Mouse (Mus musculus) intestine, embryonic 14.5 days (tissue): Measurements from ENCODE around the gene Olfr1410. TPM values are rescaled to one million over a fixed set of nuclear protein-coding genes. Genes with fewer than 3 reads are reported as not detected.
A peak's percentile ranks its signal among the peaks of the same experiment; 100 is the strongest.

Experiments used
- ATAC-seq: fragments of 200-750 bp; cut with Nextera tagmentation; replicated peaks from 2 replicates; pipeline ENCODE4 v1.8.0; 2017; ENCODE audit warnings: low read depth, moderate number of reproducible peaks, moderate TSS enrichment, moderate library complexity; ENCODE audit not compliant: low FRiP score, low TSS enrichment
- DNase-seq: peaks from one replicate; pipeline ENCODE4 v3.0.0-alpha.2; 2018; ENCODE audit warnings: low spot score
- H3K27ac ChIP-seq: fragments of 300-500 bp; sonication (generic); 2 replicates; pipeline ENCODE4 v1.5.1; 2014; ENCODE audit warnings: low read depth, mild to moderate bottlenecking, control low read depth
- H3K27me3 ChIP-seq: fragments of 300-500 bp; sonication (generic); replicated peaks from 2 replicates; pipeline ENCODE4 v1.6.1; 2014; ENCODE audit warnings: low read length, control low read depth; ENCODE audit not compliant: control insufficient read depth, insufficient read depth
- H3K36me3 ChIP-seq: fragments of 300-500 bp; sonication (generic); 2 replicates; pipeline ENCODE4 v1.6.1; 2014; ENCODE audit warnings: low read length, control low read depth; ENCODE audit not compliant: control insufficient read depth, insufficient read depth
- H3K4me1 ChIP-seq: fragments of 300-500 bp; sonication (generic); replicated peaks from 2 replicates; pipeline ENCODE4 v1.6.1; 2014; ENCODE audit warnings: low read length, control low read depth, mixed read lengths; ENCODE audit not compliant: control insufficient read depth, insufficient read depth
- H3K4me2 ChIP-seq: fragments of 300-500 bp; sonication (generic); 2 replicates; pipeline ENCODE4 v1.6.1; 2014; ENCODE audit warnings: low read length
- H3K4me3 ChIP-seq: fragments of 300-500 bp; sonication (generic); 2 replicates; pipeline ENCODE4 v1.5.1; 2014; ENCODE audit warnings: low read depth, low read length, control low read depth, mixed read lengths
- H3K9ac ChIP-seq: fragments of 300-500 bp; sonication (generic); 2 replicates; pipeline ENCODE4 v1.6.1; 2014; ENCODE audit warnings: mild to moderate bottlenecking, low read length
- H3K9me3 ChIP-seq: fragments of 300-500 bp; sonication (generic); 2 replicates; pipeline ENCODE4 v1.6.1; 2016; ENCODE audit warnings: low read length, control low read depth; ENCODE audit not compliant: control insufficient read depth
- WGBS: fragments of 180-500 bp; shearing (Covaris S2); extraction: QIAGEN DNeasy Blood & Tissue Kit; methylation state at CpG from one replicate; pipeline ENCODE4 v1.1.7; 2014; 5-methylcytosine and 5-hydroxymethylcytosine counted together
- polyA plus RNA-seq: library from polyadenylated mRNA; unstranded; fragments of >200 nt; fragmentation: Nextera tagmentation; extraction: Ambion mirVana; gene quantifications from 2 replicates; pipeline ENCODE4 v1.2.1, GENCODE M21; 2014

The Olfr1410 gene
- not detected in 2 replicates for polyA plus RNA-seq

GRCm38 (mm10) chr1:92605482-92605881 lies at the start of gene Olfr1410:
Gene Olfr1410 (plus strand): TSS chr1:92605782.
- no peaks in the 10 kb centered on the region for H3K27me3 ChIP-seq
- H3K36me3 ChIP-seq, result no peaks in the 10 kb centered on the region
- DNase-seq (no peak), ATAC-seq (no peak)
- H3K9ac ChIP-seq, result no peak within 1 kb of the TSS
- WGBS, result 93% methylated on average over 1 of the region's 1 CpGs
- no peak within 1 kb of the TSS for H3K4me3 ChIP-seq
- H3K9me3 ChIP-seq, result no peaks in the 10 kb centered on the region
- H3K4me2 ChIP-seq, result no peak within 1 kb of the TSS
- H3K4me1 ChIP-seq, result no peaks in the 10 kb centered on the region
- H3K27ac ChIP-seq, result no peak within 1 kb of the TSS

DNA sequence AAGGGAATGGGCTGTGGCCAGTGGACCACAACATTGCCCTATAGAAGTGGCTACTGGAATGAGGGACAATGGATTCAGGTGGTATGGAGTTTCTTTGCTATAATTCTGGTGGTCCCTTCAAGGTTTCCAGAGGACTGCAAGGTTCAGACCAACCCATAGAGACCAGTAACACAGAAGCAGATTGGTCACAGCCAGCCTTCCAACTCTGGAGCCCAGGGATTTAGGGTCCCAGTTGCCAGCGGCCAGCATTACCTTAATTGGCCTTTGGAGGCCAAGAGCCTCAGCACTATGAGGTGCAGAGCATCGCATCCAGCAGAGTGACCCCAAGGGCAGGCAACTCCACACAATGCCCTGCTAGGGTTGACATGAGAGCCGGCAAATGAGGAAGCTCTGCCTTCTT lies 34.6 kb upstream of the Olfr1410 start, which contains the start of gene Olfr1413:
Olfr1413 (plus strand) TSS at position 301 of the 400 bp plus-strand sequence.
- H3K4me3 ChIP-seq, result no peak within 1 kb of the TSS
- ATAC-seq, result no peak
- H3K4me2 ChIP-seq, result no peak within 1 kb of the TSS
- no peak for DNase-seq
- H3K27ac ChIP-seq, result no peak within 1 kb of the TSS
- H3K9me3 ChIP-seq, result no peaks in the 10 kb centered on the region
- no peaks in the 10 kb centered on the region for H3K27me3 ChIP-seq
- H3K36me3 ChIP-seq, result no peaks in the 10 kb centered on the region
- WGBS, result 85% methylated on average over 3 of the region's 3 CpGs
- no peaks in the 10 kb centered on the region for H3K4me1 ChIP-seq
- H3K9ac ChIP-seq, result no peak within 1 kb of the TSS

GRCm38 (mm10) chr1:92585479-92585878 lies 20.1 kb upstream of the Olfr1410 start, which contains the start of gene Olfr1412:
Gene Olfr1412 (plus strand): TSS chr1:92585779.
- Histone ChIP-seq H3K4me3 (no peak within 1 kb of the TSS), H3K4me2 (no peak within 1 kb of the TSS), H3K9me3 (no peaks in the 10 kb centered on the region), H3K36me3 (no peaks in the 10 kb centered on the region), H3K9ac (no peak within 1 kb of the TSS), H3K4me1 (no peaks in the 10 kb centered on the region), H3K27ac (no peak within 1 kb of the TSS), H3K27me3 (no peaks in the 10 kb centered on the region)
- 75% methylated on average over 2 of the region's 2 CpGs for WGBS
- ATAC-seq (no peak), DNase-seq (no peak)

GRCm38 (mm10) chr1:92594111-92594510 lies 11.5 kb upstream of the Olfr1410 start, which contains the start of gene Olfr1411:
Gene Olfr1411 (plus strand): TSS chr1:92594411.
- H3K9ac ChIP-seq, result no peak within 1 kb of the TSS
- H3K9me3 ChIP-seq, result no peaks in the 10 kb centered on the region
- H3K4me2 ChIP-seq, result no peak within 1 kb of the TSS
- ATAC-seq (no peak), DNase-seq (peak; percentile 31)
- no peak within 1 kb of the TSS for H3K4me3 ChIP-seq
- H3K27me3 ChIP-seq, result no peaks in the 10 kb centered on the region
- no peaks in the 10 kb centered on the region for H3K36me3 ChIP-seq
- no peaks in the 10 kb centered on the region for H3K4me1 ChIP-seq
- no peak within 1 kb of the TSS for H3K27ac ChIP-seq

GRCm38 (mm10) chr1:92596019-92596418 lies 9.6 kb upstream of the Olfr1410 start:
- WGBS, result 85% methylated on average over 3 of the region's 3 CpGs
- DNase-seq, result peak; percentile 46

DNA sequence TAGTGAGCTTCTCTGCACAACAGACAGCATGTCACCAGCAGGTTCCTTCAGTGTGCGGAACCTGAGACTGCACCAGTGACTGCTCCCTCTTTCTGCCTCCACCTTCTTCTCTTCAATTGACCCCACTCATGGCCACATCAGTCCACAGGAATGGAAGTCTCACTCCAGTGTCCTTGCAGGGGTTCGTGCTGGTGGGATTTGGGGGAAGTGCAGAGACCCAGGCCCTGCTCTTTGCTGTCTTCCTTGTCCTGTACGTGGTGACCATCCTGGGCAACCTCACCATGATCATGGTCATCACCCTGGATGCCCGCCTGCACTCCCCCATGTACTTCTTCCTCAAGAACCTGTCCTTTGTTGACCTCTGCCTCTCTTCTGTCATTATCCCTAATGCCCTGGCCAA lies 2.1 kb downstream of the Olfr1410 start:
- Histone ChIP-seq H3K9me3 (no peaks in the 10 kb centered on the region), H3K27me3 (no peaks in the 10 kb centered on the region), H3K4me1 (no peaks in the 10 kb centered on the region), H3K4me3 (no peak overlapping the region), H3K36me3 (no peaks in the 10 kb centered on the region), H3K27ac (no peak overlapping the region), H3K9ac (no peak overlapping the region), H3K4me2 (no peak overlapping the region)
- DNase-seq, result peak; percentile 18
- 79% methylated on average over 4 of the region's 4 CpGs for WGBS
- ATAC-seq, result no peak

More at GRCm38 (mm10) chr1:92596019-92596418, 9.6 kb upstream of the Olfr1410 start:
- ATAC-seq, result no peak
- Histone ChIP-seq H3K9me3 (no peaks in the 10 kb centered on the region), H3K4me3 (no peak overlapping the region), H3K9ac (no peak overlapping the region), H3K4me2 (no peak overlapping the region), H3K27me3 (no peaks in the 10 kb centered on the region), H3K4me1 (no peaks in the 10 kb centered on the region), H3K27ac (no peak overlapping the region), H3K36me3 (no peaks in the 10 kb centered on the region)

GRCm38 (mm10) chr1:92611008-92611407 lies 5.4 kb downstream of the Olfr1410 start:
- no peak overlapping the region for H3K27ac ChIP-seq
- no peak overlapping the region for H3K9ac ChIP-seq
- no peaks in the 10 kb centered on the region for H3K27me3 ChIP-seq
- ATAC-seq (0 out of 2 replicates have a peak, but pooled peaks have one; percentile 55), DNase-seq (peak; percentile 75)
- no peak overlapping the region for H3K4me3 ChIP-seq
- H3K4me2 ChIP-seq, result no peak overlapping the region
- 3% methylated on average over 5 of the region's 5 CpGs for WGBS
- H3K36me3 ChIP-seq, result no peaks in the 10 kb centered on the region
- H3K9me3 ChIP-seq, result no peaks in the 10 kb centered on the region
- H3K4me1 ChIP-seq, result no peaks in the 10 kb centered on the region

- Histone ChIP-seq H3K9ac (no peak overlapping the region), H3K4me2 (no peak overlapping the region), H3K9me3 (no peaks in the 10 kb centered on the region), H3K27me3 (no peaks in the 10 kb centered on the region), H3K4me3 (no peak overlapping the region), H3K36me3 (no peaks in the 10 kb centered on the region), H3K4me1 (no peaks in the 10 kb centered on the region), H3K27ac (no peak overlapping the region)
- DNase-seq (no peak), ATAC-seq (no peak)
- WGBS, result 46% methylated on average over 4 of the region's 4 CpGs
Measured at GRCm38 (mm10) chr1:92613175-92613574, 7.6 kb downstream of the Olfr1410 start.

- 18% methylated on average over 1 of the region's 1 CpGs for WGBS
- H3K9ac ChIP-seq, result no peak overlapping the region
- DNase-seq (no peak), ATAC-seq (no peak)
- H3K4me3 ChIP-seq, result no peak overlapping the region
- no peaks in the 10 kb centered on the region for H3K9me3 ChIP-seq
- no peak overlapping the region for H3K27ac ChIP-seq
- H3K27me3 ChIP-seq, result no peaks in the 10 kb centered on the region
- H3K36me3 ChIP-seq, result no peaks in the 10 kb centered on the region
- H3K4me1 ChIP-seq, result no peaks in the 10 kb centered on the region
- H3K4me2 ChIP-seq, result no peak overlapping the region
Measured at GRCm38 (mm10) chr1:92614516-92614915, 8.9 kb downstream of the Olfr1410 start.
